Mouse (Mus musculus): Measurements from ENCODE around the gene Josd1. TPM values are rescaled to one million over a fixed set of nuclear protein-coding genes. Genes with fewer than 3 reads are reported as not detected.

The Josd1 gene
- polyA plus RNA-seq, 1 experiment from 2014 or later, result 23.2 TPM

- under 1% methylated on average over 45 of the region's 45 CpGs for WGBS
Measured at GRCm38 (mm10) chr15:79690426-79691022, 2.8 kb upstream of the Josd1 start, which contains the start of gene Gtpbp1. Gene Gtpbp1 (plus strand): TSS chr15:79690845.

GRCm38 (mm10) chr15:79689662-79690425 is 2.1 kb upstream of the Josd1 start:
- H3K4me3 ChIP-seq, result peak overlapping the region; percentile 76
- H3K4me1 ChIP-seq (replicated peaks), result peaks cover 62% of the 10 kb centered on the region
- WGBS, result 16% methylated on average over 24 of the region's 24 CpGs
- H3K36me3 ChIP-seq, result peaks cover 3% of the 10 kb centered on the region; the same call in 1 of the 2 replicates
- H3K9ac ChIP-seq, result no peak overlapping the region
- H3K9me3 ChIP-seq, result no peaks in the 10 kb centered on the region
- no peaks in the 10 kb centered on the region for H3K27me3 ChIP-seq
- no peak for ATAC-seq (ENCODE audit: low FRiP score, low read depth)
- H3K27ac ChIP-seq (replicated peaks), result peak overlapping the region; percentile 26
- H3K4me2 ChIP-seq, result peak overlapping the region; percentile 57

More at GRCm38 (mm10) chr15:79690426-79691022, 2.8 kb upstream of the Josd1 start, which contains the start of gene Gtpbp1:
- H3K9ac ChIP-seq, result peak within 1 kb of the TSS; percentile 79
- H3K27ac ChIP-seq (replicated peaks), result peak within 1 kb of the TSS; percentile 86
- no peaks in the 10 kb centered on the region for H3K9me3 ChIP-seq
- peak within 1 kb of the TSS; percentile 76 for H3K4me3 ChIP-seq
- peak; percentile 98 for ATAC-seq (ENCODE audit: low FRiP score, low read depth)
- no peaks in the 10 kb centered on the region for H3K27me3 ChIP-seq
- peaks cover 3% of the 10 kb centered on the region; the same call in 1 of the 2 replicates for H3K36me3 ChIP-seq
- H3K4me1 ChIP-seq (replicated peaks), result peaks cover 55% of the 10 kb centered on the region
- H3K4me2 ChIP-seq, result peak within 1 kb of the TSS; percentile 92

- H3K9ac ChIP-seq, result peak overlapping the region; percentile 90
- no peaks in the 10 kb centered on the region for H3K27me3 ChIP-seq
Measured at GRCm38 (mm10) chr15:79688268-79688956, 693 bp upstream of the Josd1 start.

GRCm38 (mm10) chr15:79687175-79687574 is 544 bp downstream of the Josd1 start:
- peak overlapping the region; percentile 94 for H3K27ac ChIP-seq (replicated peaks)
- 0% methylated on average over 33 of the region's 33 CpGs for whole genome bisulfite sequencing
- H3K9ac ChIP-seq, result peak overlapping the region; percentile 90
- H3K4me3 ChIP-seq, result peak overlapping the region; percentile 95
- H3K4me2 ChIP-seq, result peak overlapping the region; percentile 90
- H3K4me1 ChIP-seq (replicated peaks), result peaks cover 70% of the 10 kb centered on the region
- ATAC-seq (ENCODE audit: low FRiP score, low read depth), result no peak
- no peaks in the 10 kb centered on the region for H3K9me3 ChIP-seq
- H3K36me3 ChIP-seq, result no peaks in the 10 kb centered on the region
- H3K27me3 ChIP-seq, result no peaks in the 10 kb centered on the region

More at GRCm38 (mm10) chr15:79688268-79688956, 693 bp upstream of the Josd1 start:
- H3K4me3 ChIP-seq, result peak overlapping the region; percentile 95
- 6% methylated on average over 8 of the region's 8 CpGs for WGBS
- peak overlapping the region; percentile 94 for H3K27ac ChIP-seq (replicated peaks)
- no peaks in the 10 kb centered on the region for H3K36me3 ChIP-seq
- peaks cover 68% of the 10 kb centered on the region for H3K4me1 ChIP-seq (replicated peaks)
- H3K9me3 ChIP-seq, result no peaks in the 10 kb centered on the region
- peak overlapping the region; percentile 90 for H3K4me2 ChIP-seq
- no peak for ATAC-seq (ENCODE audit: low FRiP score, low read depth)

GRCm38 (mm10) chr15:79686046-79686869 is 1.5 kb downstream of the Josd1 start:
- H3K4me3 ChIP-seq, result peak overlapping the region; percentile 95
- H3K9ac ChIP-seq, result peak overlapping the region; percentile 90
- no peak for ATAC-seq (ENCODE audit: low FRiP score, low read depth)
- H3K27me3 ChIP-seq, result no peaks in the 10 kb centered on the region
- H3K27ac ChIP-seq (replicated peaks), result no peak overlapping the region
- no peaks in the 10 kb centered on the region for H3K36me3 ChIP-seq
- peak overlapping the region; percentile 90 for H3K4me2 ChIP-seq
- 14% methylated on average over 15 of the region's 15 CpGs for WGBS
- no peaks in the 10 kb centered on the region for H3K9me3 ChIP-seq
- peaks cover 65% of the 10 kb centered on the region for H3K4me1 ChIP-seq (replicated peaks)

GRCm38 (mm10) chr15:79685141-79685641 is 2.5 kb downstream of the Josd1 start:
- H3K27me3 ChIP-seq, result no peaks in the 10 kb centered on the region
- no peak for ATAC-seq (ENCODE audit: low FRiP score, low read depth)
- peak overlapping the region; percentile 95 for H3K4me3 ChIP-seq
- no peak overlapping the region for H3K27ac ChIP-seq (replicated peaks)
- no peaks in the 10 kb centered on the region for H3K36me3 ChIP-seq
- peak overlapping the region; percentile 90 for H3K4me2 ChIP-seq
- 55% methylated on average over 6 of the region's 6 CpGs for WGBS
- no peaks in the 10 kb centered on the region for H3K9me3 ChIP-seq
- H3K4me1 ChIP-seq (replicated peaks), result peaks cover 71% of the 10 kb centered on the region
- H3K9ac ChIP-seq, result peak overlapping the region; percentile 90

GRCm38 (mm10) chr15:79684616-79685015 is 3.1 kb downstream of the Josd1 start:
- WGBS, result 74% methylated on average over 6 of the region's 6 CpGs
- peak overlapping the region; percentile 95 for H3K4me3 ChIP-seq
- H3K27me3 ChIP-seq, result no peaks in the 10 kb centered on the region
- H3K27ac ChIP-seq (replicated peaks), result no peak overlapping the region
- peak overlapping the region; percentile 90 for H3K9ac ChIP-seq
- no peak for ATAC-seq (ENCODE audit: low FRiP score, low read depth)
- no peaks in the 10 kb centered on the region for H3K9me3 ChIP-seq
- no peaks in the 10 kb centered on the region for H3K36me3 ChIP-seq
- peaks cover 66% of the 10 kb centered on the region for H3K4me1 ChIP-seq (replicated peaks)
- peak overlapping the region; percentile 90 for H3K4me2 ChIP-seq

GRCm38 (mm10) chr15:79683707-79684465 is 3.8 kb downstream of the Josd1 start:
- no peaks in the 10 kb centered on the region for H3K9me3 ChIP-seq
- peaks cover 62% of the 10 kb centered on the region for H3K4me1 ChIP-seq (replicated peaks)
- peak overlapping the region; percentile 90; the same call in 1 of the 2 replicates for H3K9ac ChIP-seq
- H3K27ac ChIP-seq (replicated peaks), result no peak overlapping the region
- no peak for ATAC-seq (ENCODE audit: low FRiP score, low read depth)
- peak overlapping the region; percentile 95; the same call in 1 of the 2 replicates for H3K4me3 ChIP-seq
- 76% methylated on average over 19 of the region's 19 CpGs for WGBS
- no peaks in the 10 kb centered on the region for H3K36me3 ChIP-seq
- H3K27me3 ChIP-seq, result no peaks in the 10 kb centered on the region
- peak overlapping the region; percentile 90 for H3K4me2 ChIP-seq

GRCm38 (mm10) chr15:79683146-79683545 is 4.6 kb downstream of the Josd1 start:
- no peak overlapping the region for H3K27ac ChIP-seq (replicated peaks)
- H3K4me1 ChIP-seq (replicated peaks), result peaks cover 57% of the 10 kb centered on the region
- no peaks in the 10 kb centered on the region for H3K27me3 ChIP-seq
- no peak overlapping the region for H3K9ac ChIP-seq
- no peaks in the 10 kb centered on the region for H3K9me3 ChIP-seq
- H3K4me3 ChIP-seq, result no peak overlapping the region
- no peak for ATAC-seq (ENCODE audit: low FRiP score, low read depth)
- WGBS, result 85% methylated on average over 6 of the region's 6 CpGs
- no peaks in the 10 kb centered on the region for H3K36me3 ChIP-seq
- peak overlapping the region; percentile 90 for H3K4me2 ChIP-seq

- no peak for ATAC-seq (ENCODE audit: low FRiP score, low read depth)
- Histone ChIP-seq H3K27ac (replicated peaks) (no peak overlapping the region), H3K4me1 (replicated peaks) (peaks cover 57% of the 10 kb centered on the region), H3K4me2 (no peak overlapping the region), H3K9me3 (no peaks in the 10 kb centered on the region), H3K4me3 (no peak overlapping the region), H3K9ac (no peak overlapping the region), H3K36me3 (no peaks in the 10 kb centered on the region), H3K27me3 (no peaks in the 10 kb centered on the region)
- WGBS, result 95% methylated on average over 4 of the region's 4 CpGs
Measured at GRCm38 (mm10) chr15:79681973-79682372, 5.7 kb downstream of the Josd1 start.

Measured in hindbrain, embryonic 15.5 days (tissue).